ENCODE assay signal across 24 mouse cellular contexts in the genomic region with DNA sequence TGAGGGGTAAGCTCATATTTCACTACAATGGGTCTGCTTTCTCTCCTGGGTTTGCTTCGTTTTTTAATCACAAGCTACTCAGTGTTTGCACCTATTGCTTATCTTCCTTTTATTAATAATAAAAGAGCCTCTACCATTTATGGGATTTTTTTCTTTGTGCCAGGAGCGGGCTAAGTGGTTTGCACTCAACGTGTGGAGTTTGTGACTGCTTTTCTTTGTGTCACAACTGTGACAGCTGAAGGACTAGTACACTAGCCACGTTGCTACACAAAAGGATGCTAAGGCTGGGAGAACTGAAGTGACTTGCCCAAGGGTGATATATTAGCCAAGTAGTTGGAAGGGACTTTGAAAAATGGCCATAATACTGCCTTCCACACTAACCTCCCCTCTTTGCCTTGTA.
"Had no signal": no experiment of that assay in that cellular context is flagged by ENCODE, and none has a peak within 500 bp of the region (broad histone marks: within the 10 kb centered on the region; RNA-seq: fewer than 3 reads in every experiment).

No protein-coding gene starts in this region.

- H3K27ac ChIP-seq: hindbrain, embryonic 13.5 days; hindbrain, embryonic 15.5 days; hindbrain, postnatal 0 days; kidney, embryonic 15.5 days; kidney, postnatal 0 days; limb, embryonic 13.5 days; limb, embryonic 15.5 days; liver, embryonic 12.5 days; liver, embryonic 14.5 days had no signal

- DNase-seq: forebrain, postnatal 0 days; gastrocnemius, postnatal 14 days; gastrocnemius, postnatal 36 days; heart, postnatal 10 days; heart, postnatal 36 days; kidney, adult 11 months; kidney, adult 2 months; kidney, adult 9 months; kidney, postnatal 14 days; kidney, postnatal 36 days; layer of hippocampus, adult 9-11 months; layer of hippocampus, postnatal 36 days; left cerebral cortex, postnatal 4 days; lung, adult 18-20 months had no signal

- H3K4me1 ChIP-seq: hindbrain, embryonic 13.5 days; hindbrain, embryonic 15.5 days; kidney, embryonic 15.5 days; limb, embryonic 13.5 days; limb, embryonic 15.5 days had no signal

- H3K4me2 ChIP-seq: hindbrain, embryonic 13.5 days; hindbrain, embryonic 15.5 days; kidney, embryonic 15.5 days; limb, embryonic 13.5 days; limb, embryonic 15.5 days; liver, embryonic 12.5 days had no signal

- H3K27me3 ChIP-seq: hindbrain, embryonic 13.5 days; hindbrain, embryonic 15.5 days; kidney, embryonic 15.5 days; limb, embryonic 13.5 days; limb, embryonic 15.5 days; liver, embryonic 12.5 days had no signal

- ATAC-seq: forebrain, postnatal 0 days; hindbrain, postnatal 0 days; intestine, embryonic 16.5 days; liver, embryonic 12.5 days had no signal

- H3K36me3 ChIP-seq: hindbrain, embryonic 13.5 days; hindbrain, embryonic 15.5 days; kidney, embryonic 15.5 days; limb, embryonic 13.5 days; limb, embryonic 15.5 days; liver, embryonic 12.5 days had no signal

- H3K9ac ChIP-seq: forebrain, postnatal 0 days; hindbrain, embryonic 13.5 days; hindbrain, embryonic 15.5 days; kidney, embryonic 15.5 days; limb, embryonic 13.5 days; limb, embryonic 15.5 days; liver, embryonic 12.5 days; liver, embryonic 14.5 days had no signal

- H3K4me3 ChIP-seq: hindbrain, embryonic 13.5 days; hindbrain, embryonic 15.5 days; kidney, embryonic 15.5 days; limb, embryonic 13.5 days; limb, embryonic 15.5 days; liver, embryonic 12.5 days had no signal

- H3K9me3 ChIP-seq: hindbrain, embryonic 13.5 days; hindbrain, embryonic 15.5 days; kidney, embryonic 15.5 days; limb, embryonic 13.5 days; limb, embryonic 15.5 days; liver, embryonic 12.5 days had no signal
